ENCODE assay signal across 1 mouse cellular context in the genomic region with DNA sequence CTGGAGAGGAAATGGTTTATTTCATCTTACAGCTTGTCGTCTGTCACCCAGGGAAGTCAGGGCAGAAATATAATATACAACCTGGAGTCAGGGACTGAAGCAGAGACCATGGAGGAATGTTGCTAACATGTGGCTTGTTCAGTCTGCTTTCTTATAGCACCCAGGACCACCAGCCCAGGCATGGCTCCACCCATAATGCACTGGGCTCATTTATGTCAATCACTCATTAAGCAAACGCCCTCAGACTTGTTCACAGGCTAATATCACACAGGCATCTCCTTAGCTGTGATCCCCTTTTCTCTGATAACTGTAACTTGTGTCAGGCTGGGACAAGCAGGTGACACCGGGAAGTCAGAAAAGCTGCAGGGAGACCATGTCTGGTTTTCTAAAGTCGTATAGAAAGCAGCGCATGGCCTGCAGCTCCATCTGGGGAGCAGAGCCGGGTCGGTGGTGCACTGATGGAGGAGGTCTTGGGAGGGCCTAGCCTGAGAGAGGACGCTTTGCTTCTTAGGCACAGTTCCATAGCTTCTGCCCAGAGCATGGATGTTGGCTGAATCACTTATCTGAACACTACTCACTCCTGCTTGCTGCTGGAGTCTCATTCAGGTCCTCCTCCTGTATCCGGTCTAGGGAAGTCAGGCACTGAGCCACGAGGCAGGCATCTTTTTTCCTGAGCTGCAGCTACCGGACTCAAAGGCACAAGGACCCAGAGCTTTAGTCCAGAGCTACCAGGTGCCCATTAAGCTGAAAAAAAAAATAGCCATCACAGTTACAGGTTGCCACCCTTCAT.
TF ChIP-seq lines count a peak whose summit lies in the region.

No protein-coding gene starts in this region.

TF ChIP-seq in MEL, 35 proteins besides CTCF, POLR2A, EP300 and RAD21:
- TF ChIP-seq TAL1 (IDR thresholded peaks at IDR 0.05; ENCODE audit: low read length) (peak; percentile 22; the same call in 1 of the 2 replicates), MAX (IDR thresholded peaks at IDR 0.05; ENCODE audit: low read length) (peak; percentile 3; the same call in 1 of the 2 replicates), BHLHE40 (IDR thresholded peaks at IDR 0.05; ENCODE audit: borderline replicate concordance, low read depth, low read length) (no peak; the same call in 1 of the 2 replicates), MYC (IDR thresholded peaks at IDR 0.05; ENCODE audit: low read depth, low read length) (peak; percentile 69), TBP (IDR thresholded peaks at IDR 0.05; ENCODE audit: low read depth, low read length) (peak; percentile 87), MAFK (IDR thresholded peaks at IDR 0.05; ENCODE audit: borderline replicate concordance, low read depth, low read length) (no peak), NELFE (IDR thresholded peaks at IDR 0.05; ENCODE audit: low read depth, low read length) (peak; percentile 37)
